Mouse (Mus musculus) neural tube, embryonic 14.5 days (tissue): ENCODE results near the gene Sobp. TPM values are rescaled to one million over a fixed set of nuclear protein-coding genes. Genes with fewer than 3 reads are reported as not detected.
A peak's percentile ranks its signal among the peaks of the same experiment; 100 is the strongest.

Experiments used
- ATAC-seq: fragments of 200-750 bp; cut with Nextera tagmentation; 2 replicates; pipeline ENCODE4 v1.8.0; 2017; ENCODE audit warnings: low read depth, mild to moderate bottlenecking, moderate TSS enrichment, moderate library complexity
- H3K27ac ChIP-seq: fragments of 300-500 bp; sonication (generic); 2 replicates; pipeline ENCODE4 v1.5.1; 2014; ENCODE audit warnings: low read depth, mild to moderate bottlenecking, control low read depth, low read length, moderate library complexity, mixed read lengths
- H3K27me3 ChIP-seq: fragments of 300-500 bp; sonication (generic); 2 replicates; pipeline ENCODE4 v1.6.1; 2014; ENCODE audit warnings: low read length; ENCODE audit not compliant: control insufficient read depth, insufficient read depth
- H3K36me3 ChIP-seq: fragments of 300-500 bp; sonication (generic); 2 replicates; pipeline ENCODE4 v1.6.1; 2014; ENCODE audit warnings: low read length, mixed read lengths; ENCODE audit not compliant: control insufficient read depth, insufficient read depth
- H3K4me1 ChIP-seq: fragments of 300-500 bp; sonication (generic); 2 replicates; pipeline ENCODE4 v1.6.1; 2014; ENCODE audit warnings: low read length; ENCODE audit not compliant: control insufficient read depth, insufficient read depth
- H3K4me2 ChIP-seq: fragments of 300-500 bp; sonication (generic); 2 replicates; pipeline ENCODE4 v1.6.1; 2014; ENCODE audit warnings: mild to moderate bottlenecking, low read depth, low read length, control low read depth
- H3K4me3 ChIP-seq: fragments of 300-500 bp; sonication (generic); 2 replicates; pipeline ENCODE4 v1.5.1; 2014; ENCODE audit warnings: low read depth, low read length, control low read depth, mixed read lengths
- H3K9ac ChIP-seq: fragments of 300-500 bp; sonication (generic); replicated peaks from 2 replicates; pipeline ENCODE4 v1.6.1; 2014; ENCODE audit warnings: low read depth, mild to moderate bottlenecking, control low read depth, low read length, mixed read lengths
- H3K9me3 ChIP-seq: fragments of 300-500 bp; sonication (generic); 2 replicates; pipeline ENCODE4 v1.6.1; 2016; ENCODE audit warnings: low read length; ENCODE audit not compliant: control insufficient read depth
- WGBS: fragments of 180-500 bp; shearing (Covaris S2); extraction: QIAGEN DNeasy Blood & Tissue Kit; methylation state at CpG from one replicate; pipeline ENCODE4 v1.1.7; 2014; 5-methylcytosine and 5-hydroxymethylcytosine counted together
- polyA plus RNA-seq: library from polyadenylated mRNA; unstranded; fragments of >200 nt; fragmentation: Nextera tagmentation; extraction: Ambion mirVana; gene quantifications from 2 replicates; pipeline ENCODE4 v1.2.1, GENCODE M21; 2014

Gene Sobp
- polyA plus RNA-seq, 1 experiment from 2014 or later, result 17.0 TPM

DNA sequence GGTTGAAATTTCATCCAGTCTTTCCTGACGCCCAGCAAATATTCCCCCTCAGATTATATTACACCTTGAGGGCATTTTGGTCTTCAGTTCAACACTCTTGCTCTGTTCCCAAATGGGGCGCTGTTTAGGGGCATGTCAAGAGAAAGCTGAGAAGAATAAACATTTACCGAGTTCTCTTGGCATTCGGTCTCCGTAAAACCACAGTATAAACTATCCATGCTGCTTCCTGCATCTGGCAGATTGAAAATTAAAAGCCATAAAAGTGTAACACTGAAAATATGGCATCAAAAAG lies 170.9 kb downstream of the Sobp start:
- Histone ChIP-seq H3K36me3 (no peaks in the 10 kb centered on the region), H3K4me2 (no peak overlapping the region), H3K27ac (no peak overlapping the region), H3K4me1 (peaks cover 11% of the 10 kb centered on the region; the same call in 1 of the 2 replicates), H3K4me3 (no peak overlapping the region), H3K9me3 (no peaks in the 10 kb centered on the region), H3K27me3 (no peaks in the 10 kb centered on the region), H3K9ac (no peak overlapping the region)
- ATAC-seq, result no peak
- 40% methylated on average over 5 of the region's 5 CpGs for WGBS

DNA sequence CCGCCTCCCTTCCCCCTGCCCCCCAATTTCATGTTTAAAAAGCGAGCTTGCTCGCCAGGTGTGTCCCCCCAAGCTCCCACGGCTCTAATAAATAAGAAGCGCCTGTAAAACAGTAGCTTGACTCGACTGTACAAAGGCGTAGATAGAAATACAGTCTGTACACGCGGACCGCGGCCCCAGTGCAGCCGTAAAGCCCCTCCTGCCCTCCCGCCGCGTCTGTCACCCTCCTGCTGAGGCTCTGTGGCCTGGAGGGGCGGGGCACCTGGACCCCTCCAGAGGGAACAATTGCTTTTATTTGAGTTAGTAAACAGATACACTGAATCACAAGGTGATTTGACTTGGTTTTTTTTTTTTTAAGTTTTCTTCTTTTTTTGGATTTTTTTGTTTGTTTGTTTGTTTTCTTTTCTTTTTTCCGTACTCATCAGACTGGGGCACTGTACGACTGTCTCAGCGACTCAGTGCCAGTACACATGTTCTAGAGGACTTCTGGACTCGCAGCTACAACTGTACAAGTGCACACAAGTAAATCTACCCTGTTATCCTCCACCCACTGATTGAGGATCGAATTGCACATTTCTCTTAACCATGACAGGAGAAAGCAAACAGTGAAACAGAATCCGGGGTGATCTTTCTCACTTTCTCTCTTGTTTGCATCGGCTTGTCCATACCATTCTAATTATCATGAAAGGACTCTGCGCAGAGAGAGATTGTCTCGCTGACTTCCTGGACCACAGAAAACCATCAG lies 171.4 kb downstream of the Sobp start:
- no peaks in the 10 kb centered on the region for H3K9me3 ChIP-seq

DNA sequence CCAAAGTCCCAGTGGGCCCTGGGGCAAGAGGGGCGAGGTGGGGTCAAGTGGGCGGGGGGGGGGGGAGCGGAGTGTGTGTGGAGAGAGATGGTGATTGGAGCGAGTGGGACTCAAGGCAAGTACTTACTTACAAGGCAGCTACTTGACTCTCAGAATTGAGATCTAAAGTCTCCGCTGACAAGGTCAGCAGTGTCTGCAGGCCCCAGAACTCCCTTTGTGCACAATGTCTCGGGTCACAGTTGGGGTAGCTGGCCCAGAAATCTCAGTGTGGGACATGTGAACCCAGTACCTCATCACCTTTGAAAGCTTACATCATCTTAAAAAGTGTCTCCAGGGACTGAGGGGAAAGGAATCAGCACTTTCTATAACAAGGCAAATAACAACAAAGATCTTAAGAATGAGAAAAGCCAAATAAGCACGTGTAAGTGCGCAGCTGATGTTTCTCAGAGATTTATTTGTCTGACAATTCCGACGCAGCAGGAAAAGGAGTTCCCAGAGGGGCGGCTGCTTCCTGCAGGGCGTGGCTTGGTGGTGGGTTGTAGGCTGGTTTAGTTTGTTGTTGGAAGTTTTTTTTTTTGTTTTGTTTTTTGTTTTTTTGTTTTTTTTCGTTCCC lies 172.2 kb downstream of the Sobp start:
- H3K27ac ChIP-seq, result no peak overlapping the region
- WGBS, result 7% methylated on average over 13 of the region's 13 CpGs
- H3K4me1 ChIP-seq, result peaks cover 11% of the 10 kb centered on the region; the same call in 1 of the 2 replicates
- no peak overlapping the region for H3K9ac ChIP-seq
- H3K4me3 ChIP-seq, result peak overlapping the region; percentile 2; the same call in 1 of the 2 replicates
- peak overlapping the region; percentile 38 for H3K4me2 ChIP-seq
- no peaks in the 10 kb centered on the region for H3K36me3 ChIP-seq
- no peaks in the 10 kb centered on the region for H3K9me3 ChIP-seq
- ATAC-seq, result no peak
- H3K27me3 ChIP-seq, result no peaks in the 10 kb centered on the region

More for the DNA sequence above, 171.4 kb downstream of the Sobp start:
- Histone ChIP-seq H3K36me3 (no peaks in the 10 kb centered on the region), H3K9ac (no peak overlapping the region), H3K4me2 (peak overlapping the region; percentile 38), H3K4me1 (peaks cover 11% of the 10 kb centered on the region; the same call in 1 of the 2 replicates), H3K27me3 (no peaks in the 10 kb centered on the region), H3K4me3 (peak overlapping the region; percentile 2; the same call in 1 of the 2 replicates), H3K27ac (no peak overlapping the region)
- ATAC-seq, result no peak
- WGBS, result 6% methylated on average over 25 of the region's 25 CpGs

DNA sequence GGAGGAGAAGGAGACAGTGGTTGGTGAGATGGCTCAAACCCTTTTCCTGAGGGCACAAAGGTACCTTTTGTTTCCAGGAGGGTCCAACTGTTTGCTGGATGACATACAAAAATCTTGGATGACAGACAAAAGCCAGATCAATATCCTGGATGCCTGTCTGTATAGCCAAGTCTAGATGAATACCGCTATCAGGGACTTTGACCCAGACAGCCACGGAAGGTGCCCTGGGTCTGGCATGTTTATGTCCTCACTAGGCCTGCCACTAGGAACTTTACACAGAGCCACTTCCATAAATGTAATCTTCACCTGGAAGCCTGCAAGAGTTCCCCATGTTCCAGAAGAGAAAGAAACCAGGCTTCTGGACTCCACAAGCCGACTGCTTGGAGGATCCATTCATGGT lies 172.9 kb downstream of the Sobp start:
- H3K4me2 ChIP-seq, result no peak overlapping the region
- peaks cover 11% of the 10 kb centered on the region; the same call in 1 of the 2 replicates for H3K4me1 ChIP-seq
- 72% methylated on average over 3 of the region's 3 CpGs for WGBS
- H3K36me3 ChIP-seq, result no peaks in the 10 kb centered on the region
- no peaks in the 10 kb centered on the region for H3K27me3 ChIP-seq
- no peak overlapping the region for H3K9ac ChIP-seq
- ATAC-seq, result no peak
- no peak overlapping the region for H3K27ac ChIP-seq
- H3K4me3 ChIP-seq, result no peak overlapping the region
- H3K9me3 ChIP-seq, result no peaks in the 10 kb centered on the region

DNA sequence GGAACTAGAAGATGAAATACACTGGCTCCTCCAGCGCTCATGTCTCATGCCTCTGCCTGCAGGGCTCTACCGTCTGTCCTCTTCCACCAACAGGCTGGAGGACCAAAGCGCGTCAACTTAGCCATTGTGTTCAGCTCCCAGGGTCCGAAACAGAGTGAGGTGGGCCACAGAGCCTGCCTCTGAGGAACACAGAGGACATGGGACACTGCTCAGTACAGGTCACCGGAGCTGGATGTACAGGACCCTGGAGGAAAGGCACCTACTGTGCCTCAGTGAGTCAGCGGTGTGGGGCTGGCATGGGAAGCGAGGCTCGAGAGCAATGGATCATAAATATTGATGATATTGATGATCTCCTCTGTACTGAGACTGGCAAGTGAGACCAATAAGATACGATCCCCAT lies 175.0 kb downstream of the Sobp start:
- Histone ChIP-seq H3K36me3 (no peaks in the 10 kb centered on the region), H3K4me2 (no peak overlapping the region), H3K27ac (no peak overlapping the region), H3K9ac (no peak overlapping the region), H3K4me1 (peaks cover 17% of the 10 kb centered on the region), H3K9me3 (no peaks in the 10 kb centered on the region), H3K27me3 (no peaks in the 10 kb centered on the region), H3K4me3 (no peak overlapping the region)
- WGBS, result 94% methylated on average over 10 of the region's 10 CpGs
- ATAC-seq, result no peak

DNA sequence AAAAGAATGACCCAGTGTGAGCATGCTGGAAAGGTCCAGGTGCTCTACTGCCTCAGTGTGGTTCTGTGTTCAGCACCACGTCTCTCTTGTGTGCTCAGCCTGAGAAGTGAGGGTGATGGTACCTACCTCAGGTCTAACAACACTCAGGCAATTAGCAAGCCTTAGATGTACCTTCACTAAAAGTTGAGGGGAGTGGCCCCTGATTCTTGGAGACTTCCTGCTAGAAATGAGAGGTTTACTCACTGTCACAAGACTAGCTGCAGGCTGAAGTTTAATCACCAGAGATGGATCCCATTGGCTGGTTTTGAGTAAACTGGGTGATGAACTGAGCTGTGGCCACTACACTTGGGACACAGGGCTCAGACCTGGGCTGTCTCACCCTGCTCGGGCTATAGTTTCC lies 177.1 kb downstream of the Sobp start:
- 77% methylated on average over 2 of the region's 2 CpGs for WGBS
- H3K4me2 ChIP-seq, result no peak overlapping the region
- H3K4me3 ChIP-seq, result no peak overlapping the region
- no peaks in the 10 kb centered on the region for H3K27me3 ChIP-seq
- no peak overlapping the region for H3K9ac ChIP-seq
- ATAC-seq, result no peak
- no peaks in the 10 kb centered on the region for H3K9me3 ChIP-seq
- H3K27ac ChIP-seq, result no peak overlapping the region
- H3K36me3 ChIP-seq, result no peaks in the 10 kb centered on the region
- peaks cover 13% of the 10 kb centered on the region for H3K4me1 ChIP-seq

DNA sequence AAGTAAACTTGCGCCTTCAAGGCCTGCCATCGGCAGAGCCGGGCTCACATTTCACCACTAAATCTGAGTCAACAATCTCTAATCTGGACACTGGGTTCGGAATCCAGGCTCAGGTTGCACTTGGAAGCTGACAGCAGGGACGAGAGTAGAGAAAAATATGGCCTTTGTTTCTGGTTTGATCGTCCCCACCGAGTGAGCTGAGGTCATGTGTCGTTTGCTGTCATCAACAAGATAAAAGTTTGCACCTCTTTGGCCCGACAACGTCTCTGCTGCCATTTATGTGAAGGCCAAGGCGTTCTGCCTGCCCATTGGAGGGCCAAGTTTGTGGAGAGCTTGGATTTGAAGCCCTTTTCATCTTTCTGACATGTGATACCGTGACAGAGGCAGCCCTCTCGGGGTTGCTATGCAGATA lies 178.8 kb downstream of the Sobp start:
- no peak for ATAC-seq
- WGBS, result 54% methylated on average over 13 of the region's 13 CpGs
- no peak overlapping the region for H3K4me3 ChIP-seq
- H3K27me3 ChIP-seq, result no peaks in the 10 kb centered on the region
- H3K4me2 ChIP-seq, result no peak overlapping the region
- H3K9me3 ChIP-seq, result no peaks in the 10 kb centered on the region
- no peak overlapping the region for H3K9ac ChIP-seq
- peaks cover 10% of the 10 kb centered on the region for H3K4me1 ChIP-seq
- H3K27ac ChIP-seq, result no peak overlapping the region
- no peaks in the 10 kb centered on the region for H3K36me3 ChIP-seq

DNA sequence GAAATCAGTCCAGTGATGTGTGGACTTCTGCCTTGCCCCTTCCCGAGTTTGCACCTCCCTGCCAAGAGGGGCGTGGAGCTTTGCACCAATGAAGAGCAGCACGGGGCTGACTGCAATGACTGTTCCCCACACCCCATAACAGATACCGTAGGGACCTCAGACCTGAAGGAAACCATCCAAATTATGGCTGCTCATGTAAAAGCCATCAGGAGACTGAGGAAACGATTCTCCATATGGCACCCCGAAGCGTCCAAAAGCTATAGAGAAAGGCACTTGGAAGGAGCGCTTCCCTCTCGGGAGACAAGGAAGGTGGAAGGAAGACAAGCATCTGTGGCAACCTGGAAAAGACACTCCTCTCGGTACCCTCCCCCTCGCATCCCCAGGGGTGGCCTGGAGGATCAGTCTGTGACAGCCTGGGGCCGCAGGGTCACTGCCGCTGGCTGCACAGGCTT lies 180.0 kb downstream of the Sobp start:
- Histone ChIP-seq H3K4me2 (peak overlapping the region; percentile 16; the same call in 1 of the 2 replicates), H3K36me3 (no peaks in the 10 kb centered on the region), H3K4me3 (no peak overlapping the region), H3K27ac (no peak overlapping the region), H3K9ac (no peak overlapping the region), H3K9me3 (no peaks in the 10 kb centered on the region), H3K27me3 (no peaks in the 10 kb centered on the region), H3K4me1 (peaks cover 10% of the 10 kb centered on the region)
- WGBS, result 24% methylated on average over 13 of the region's 13 CpGs
- no peak for ATAC-seq

DNA sequence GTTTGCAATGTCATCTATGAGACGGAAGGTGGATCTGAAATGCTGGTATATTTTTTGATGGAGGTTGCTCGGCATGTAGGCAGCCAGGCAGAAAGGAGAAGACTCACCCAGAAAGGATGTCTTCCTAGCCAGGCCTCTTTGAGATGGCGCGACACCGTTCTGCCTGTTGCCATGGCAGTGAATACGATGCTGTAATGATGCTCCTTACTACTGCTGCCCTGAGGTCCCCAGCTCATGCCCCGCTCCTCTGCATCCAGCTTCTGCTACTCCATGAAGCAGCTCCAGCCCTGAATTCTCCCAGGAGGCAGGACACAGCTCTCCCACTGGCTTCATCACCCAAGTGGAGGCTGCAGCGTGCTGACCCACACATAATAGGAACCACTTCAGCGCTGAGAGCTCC lies 183.3 kb downstream of the Sobp start:
- Histone ChIP-seq H3K27ac (no peak overlapping the region), H3K4me3 (no peak overlapping the region), H3K27me3 (no peaks in the 10 kb centered on the region), H3K4me2 (no peak overlapping the region), H3K9ac (no peak overlapping the region), H3K4me1 (peaks cover 10% of the 10 kb centered on the region), H3K9me3 (no peaks in the 10 kb centered on the region), H3K36me3 (no peaks in the 10 kb centered on the region)
- WGBS, result 38% methylated on average over 9 of the region's 9 CpGs
- ATAC-seq, result peak; percentile 29
